Mouse (Mus musculus) lung, adult 2 months (tissue): Measurements from ENCODE around the gene Cnst.

Experiments
- CTCF ChIP-seq: fragments of 200-500 bp; IDR thresholded peaks from 2 replicates; pipeline ENCODE4 v1.5.1; 2011; ENCODE audit warnings: mild to moderate bottlenecking, low read length, control low read depth; ENCODE audit not compliant: insufficient read depth
- POLR2A ChIP-seq: fragments of 200-500 bp; IDR thresholded peaks from 2 replicates; pipeline ENCODE4 v1.6.1; 2011; ENCODE audit warnings: low read depth, mild to moderate bottlenecking, control low read depth, low read length, borderline replicate concordance; ENCODE audit errors: extremely low read depth

DNA sequence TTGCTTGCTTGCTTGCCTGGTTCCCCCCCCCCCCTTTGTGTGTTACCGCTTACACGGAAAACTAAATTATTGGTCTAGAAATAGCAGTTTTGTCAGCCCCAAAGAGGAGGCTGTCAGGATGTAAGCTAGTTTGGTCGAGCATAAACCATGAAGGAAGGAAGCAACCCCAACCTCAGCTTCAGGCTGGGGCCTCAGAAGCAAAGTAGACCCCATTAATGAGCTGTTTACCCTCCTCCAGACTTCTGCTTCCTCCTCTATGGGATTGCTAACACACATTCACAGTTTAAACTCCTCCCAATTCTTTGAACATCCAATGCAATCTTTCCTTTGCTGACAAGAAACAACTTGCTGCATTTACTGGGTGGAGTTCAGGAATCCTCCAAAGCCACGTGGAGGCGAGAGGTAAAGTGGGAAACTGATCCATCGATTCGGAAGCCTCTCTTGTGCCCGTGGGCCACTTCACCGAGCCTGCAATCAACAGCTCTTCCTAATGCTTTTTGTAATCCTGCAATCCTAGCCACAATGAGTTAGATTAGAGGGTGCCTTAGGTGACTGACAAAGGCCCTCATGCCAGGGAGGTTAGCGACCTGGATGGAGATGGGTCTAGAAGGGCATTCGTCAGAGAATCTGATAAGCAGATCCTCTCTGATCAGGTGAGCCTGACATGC lies 86.7 kb downstream of the Cnst start:
- TF ChIP-seq CTCF, result no peak
- TF ChIP-seq POLR2A, result no peak
